Mouse (Mus musculus) forebrain, embryonic 13.5 days (tissue): ENCODE measurements at regions not wholly inside any gene's neighbourhood (a gene's known extent, or its start where the extent isn't known, plus 50 kb on each side); places are given as distances from the start of the nearest gene placed in this dataset.

Source experiments
- ATAC-seq: fragments of 200-750 bp; cut with Nextera tagmentation; 2 replicates; pipeline ENCODE4 v1.8.0; 2017
- H3K27ac ChIP-seq: fragments of 300-500 bp; sonication (generic); 2 replicates; pipeline ENCODE4 v1.5.1; 2015; ENCODE audit warnings: inconsistent platforms, mild to moderate bottlenecking, moderate library complexity
- H3K27me3 ChIP-seq: fragments of 300-500 bp; sonication (generic); 2 replicates; pipeline ENCODE4 v1.6.1; 2015; ENCODE audit warnings: mild to moderate bottlenecking, inconsistent platforms
- H3K36me3 ChIP-seq: fragments of 300-500 bp; sonication (generic); 2 replicates; pipeline ENCODE4 v1.6.1; 2015; ENCODE audit warnings: mild to moderate bottlenecking, inconsistent platforms; ENCODE audit not compliant: poor library complexity, severe bottlenecking
- H3K4me1 ChIP-seq: fragments of 300-500 bp; sonication (generic); 2 replicates; pipeline ENCODE4 v1.6.1; 2015; ENCODE audit warnings: inconsistent platforms
- H3K4me2 ChIP-seq: fragments of 300-500 bp; sonication (generic); 2 replicates; pipeline ENCODE4 v1.6.1; 2015; ENCODE audit warnings: inconsistent platforms, mild to moderate bottlenecking, moderate library complexity
- H3K4me3 ChIP-seq: fragments of 300-500 bp; sonication (generic); 2 replicates; pipeline ENCODE4 v1.5.1; 2015; ENCODE audit warnings: mild to moderate bottlenecking, inconsistent platforms
- H3K9ac ChIP-seq: fragments of 300-500 bp; sonication (generic); 2 replicates; pipeline ENCODE4 v1.6.1; 2015; ENCODE audit warnings: mild to moderate bottlenecking, inconsistent platforms
- H3K9me3 ChIP-seq: fragments of 300-500 bp; sonication (generic); replicated peaks from 2 replicates; pipeline ENCODE4 v1.6.1; 2016; ENCODE audit warnings: inconsistent platforms
- WGBS: fragments of 180-500 bp; shearing (Covaris S2); methylation state at CpG from one replicate; pipeline ENCODE4 v1.1.7; 2015; 5-methylcytosine and 5-hydroxymethylcytosine counted together

- no peak overlapping the region for H3K4me3 ChIP-seq
- H3K27me3 ChIP-seq: no peaks in the 10 kb centered on the region
- no peaks in the 10 kb centered on the region for H3K36me3 ChIP-seq
- H3K9me3 ChIP-seq: no peaks in the 10 kb centered on the region
- peaks cover 4% of the 10 kb centered on the region; the same call in 1 of the 2 replicates for H3K4me1 ChIP-seq
- no peak for ATAC-seq
- 84% methylated on average over 8 of the region's 8 CpGs for WGBS
- no peak overlapping the region for H3K27ac ChIP-seq
- H3K4me2 ChIP-seq: no peak overlapping the region
- no peak overlapping the region for H3K9ac ChIP-seq
Measured at GRCm38 (mm10) chr11:63565471-63566232, 356.4 kb downstream of the Hs3st3b1 start.

- Histone ChIP-seq H3K27ac (no peak overlapping the region), H3K4me1 (no peaks in the 10 kb centered on the region), H3K27me3 (no peaks in the 10 kb centered on the region), H3K9me3 (no peaks in the 10 kb centered on the region), H3K36me3 (no peaks in the 10 kb centered on the region), H3K9ac (no peak overlapping the region), H3K4me2 (no peak overlapping the region), H3K4me3 (no peak overlapping the region)
- ATAC-seq: no peak
- 62% methylated on average over 15 of the region's 15 CpGs for WGBS
Measured at GRCm38 (mm10) chr11:63569785-63570479, 352.2 kb downstream of the Hs3st3b1 start.

- H3K4me2 ChIP-seq: no peak overlapping the region
- H3K27ac ChIP-seq: no peak overlapping the region
- no peaks in the 10 kb centered on the region for H3K36me3 ChIP-seq
- H3K9ac ChIP-seq: no peak overlapping the region
- ATAC-seq: no peak
- no peaks in the 10 kb centered on the region for H3K27me3 ChIP-seq
- H3K4me3 ChIP-seq: no peak overlapping the region
- H3K9me3 ChIP-seq: no peaks in the 10 kb centered on the region
- H3K4me1 ChIP-seq: no peaks in the 10 kb centered on the region
- WGBS: 84% methylated on average over 1 of the region's 1 CpGs
Measured at GRCm38 (mm10) chr11:63570646-63571045, 351.4 kb downstream of the Hs3st3b1 start.

- Histone ChIP-seq H3K36me3 (no peaks in the 10 kb centered on the region), H3K9ac (no peak overlapping the region), H3K27me3 (no peaks in the 10 kb centered on the region), H3K4me2 (no peak overlapping the region), H3K4me3 (no peak overlapping the region), H3K9me3 (no peaks in the 10 kb centered on the region), H3K27ac (no peak overlapping the region), H3K4me1 (no peaks in the 10 kb centered on the region)
- WGBS: 83% methylated on average over 2 of the region's 2 CpGs
- ATAC-seq: no peak
Measured at GRCm38 (mm10) chr11:63573271-63573670, 348.8 kb downstream of the Hs3st3b1 start.

- H3K9ac ChIP-seq: no peak overlapping the region
- 82% methylated on average over 3 of the region's 3 CpGs for WGBS
- H3K9me3 ChIP-seq: no peaks in the 10 kb centered on the region
- H3K4me3 ChIP-seq: no peak overlapping the region
- no peak overlapping the region for H3K27ac ChIP-seq
- 0 out of 2 replicates have a peak, but pooled peaks cover 5% of the 10 kb centered on the region for H3K4me1 ChIP-seq
- H3K36me3 ChIP-seq: no peaks in the 10 kb centered on the region
- ATAC-seq: no peak
- no peak overlapping the region for H3K4me2 ChIP-seq
- no peaks in the 10 kb centered on the region for H3K27me3 ChIP-seq
Measured at GRCm38 (mm10) chr11:63583321-63583720, 338.8 kb downstream of the Hs3st3b1 start.

- ATAC-seq: peak; percentile 33; the same call in 1 of the 2 replicates
- Histone ChIP-seq H3K4me3 (no peak overlapping the region), H3K4me1 (0 out of 2 replicates have a peak, but pooled peaks cover 5% of the 10 kb centered on the region), H3K36me3 (no peaks in the 10 kb centered on the region), H3K9me3 (no peaks in the 10 kb centered on the region), H3K27me3 (no peaks in the 10 kb centered on the region), H3K4me2 (no peak overlapping the region), H3K9ac (no peak overlapping the region), H3K27ac (no peak overlapping the region)
- WGBS: 74% methylated on average over 8 of the region's 8 CpGs
Measured at GRCm38 (mm10) chr11:63585216-63585869, 336.7 kb downstream of the Hs3st3b1 start.

GRCm38 (mm10) chr11:63620220-63620619, 301.9 kb downstream of the Hs3st3b1 start:
- Histone ChIP-seq H3K9ac (no peak overlapping the region), H3K36me3 (no peaks in the 10 kb centered on the region), H3K4me2 (no peak overlapping the region), H3K4me1 (no peaks in the 10 kb centered on the region), H3K27ac (no peak overlapping the region), H3K27me3 (no peaks in the 10 kb centered on the region), H3K4me3 (no peak overlapping the region), H3K9me3 (no peaks in the 10 kb centered on the region)
- no peak for ATAC-seq
- 86% methylated on average over 4 of the region's 4 CpGs for WGBS

- no peaks in the 10 kb centered on the region for H3K27me3 ChIP-seq
- H3K9ac ChIP-seq: no peak overlapping the region
- H3K4me1 ChIP-seq: no peaks in the 10 kb centered on the region
- ATAC-seq: no peak
- no peaks in the 10 kb centered on the region for H3K9me3 ChIP-seq
- no peaks in the 10 kb centered on the region for H3K36me3 ChIP-seq
- no peak overlapping the region for H3K4me2 ChIP-seq
- no peak overlapping the region for H3K27ac ChIP-seq
- 69% methylated on average over 11 of the region's 11 CpGs for WGBS
- no peak overlapping the region for H3K4me3 ChIP-seq
Measured at GRCm38 (mm10) chr11:63630336-63630735, 291.8 kb downstream of the Hs3st3b1 start.

- Histone ChIP-seq H3K27ac (no peak overlapping the region), H3K27me3 (no peaks in the 10 kb centered on the region), H3K4me2 (no peak overlapping the region), H3K4me1 (no peaks in the 10 kb centered on the region), H3K4me3 (no peak overlapping the region), H3K9me3 (no peaks in the 10 kb centered on the region), H3K36me3 (no peaks in the 10 kb centered on the region), H3K9ac (no peak overlapping the region)
- ATAC-seq: no peak
- 73% methylated on average over 9 of the region's 9 CpGs for WGBS
Measured at GRCm38 (mm10) chr11:63657057-63657456, 265.0 kb downstream of the Hs3st3b1 start.

GRCm38 (mm10) chr11:63665268-63665934, 256.7 kb downstream of the Hs3st3b1 start:
- 80% methylated on average over 12 of the region's 12 CpGs for WGBS
- Histone ChIP-seq H3K9me3 (no peaks in the 10 kb centered on the region), H3K9ac (no peak overlapping the region), H3K4me3 (no peak overlapping the region), H3K4me1 (no peaks in the 10 kb centered on the region), H3K36me3 (no peaks in the 10 kb centered on the region), H3K27me3 (no peaks in the 10 kb centered on the region), H3K27ac (no peak overlapping the region), H3K4me2 (no peak overlapping the region)
- ATAC-seq: no peak

- no peak overlapping the region for H3K4me2 ChIP-seq
- ATAC-seq: no peak
- no peaks in the 10 kb centered on the region for H3K36me3 ChIP-seq
- H3K27me3 ChIP-seq: no peaks in the 10 kb centered on the region
- WGBS: 61% methylated on average over 4 of the region's 4 CpGs
- H3K4me1 ChIP-seq: no peaks in the 10 kb centered on the region
- H3K9me3 ChIP-seq: no peaks in the 10 kb centered on the region
- H3K4me3 ChIP-seq: no peak overlapping the region
- H3K27ac ChIP-seq: no peak overlapping the region
- H3K9ac ChIP-seq: no peak overlapping the region
Measured at GRCm38 (mm10) chr11:63670477-63670876, 251.6 kb downstream of the Hs3st3b1 start.

GRCm38 (mm10) chr11:63671816-63672215, 250.3 kb downstream of the Hs3st3b1 start:
- no peak overlapping the region for H3K9ac ChIP-seq
- H3K4me2 ChIP-seq: no peak overlapping the region
- no peaks in the 10 kb centered on the region for H3K36me3 ChIP-seq
- WGBS: 84% methylated on average over 2 of the region's 2 CpGs
- H3K27me3 ChIP-seq: 0 out of 2 replicates have a peak, but pooled peaks cover 4% of the 10 kb centered on the region
- no peaks in the 10 kb centered on the region for H3K9me3 ChIP-seq
- ATAC-seq: no peak
- H3K27ac ChIP-seq: no peak overlapping the region
- H3K4me3 ChIP-seq: no peak overlapping the region
- H3K4me1 ChIP-seq: no peaks in the 10 kb centered on the region
